Mouse (Mus musculus) liver, adult 2 months (tissue): ENCODE data around the gene Nptn.

Experiments
- CTCF ChIP-seq: fragments of 200-500 bp; IDR thresholded peaks from 2 replicates; pipeline ENCODE4 v1.5.1; 2011; ENCODE audit warnings: low read depth, low read length, control low read depth
- POLR2A ChIP-seq: fragments of 200-500 bp; IDR thresholded peaks from 2 replicates; pipeline ENCODE4 v1.6.1; 2011; ENCODE audit warnings: low read length, control low read depth; ENCODE audit not compliant: insufficient read depth; ENCODE audit errors: extremely low read depth

DNA sequence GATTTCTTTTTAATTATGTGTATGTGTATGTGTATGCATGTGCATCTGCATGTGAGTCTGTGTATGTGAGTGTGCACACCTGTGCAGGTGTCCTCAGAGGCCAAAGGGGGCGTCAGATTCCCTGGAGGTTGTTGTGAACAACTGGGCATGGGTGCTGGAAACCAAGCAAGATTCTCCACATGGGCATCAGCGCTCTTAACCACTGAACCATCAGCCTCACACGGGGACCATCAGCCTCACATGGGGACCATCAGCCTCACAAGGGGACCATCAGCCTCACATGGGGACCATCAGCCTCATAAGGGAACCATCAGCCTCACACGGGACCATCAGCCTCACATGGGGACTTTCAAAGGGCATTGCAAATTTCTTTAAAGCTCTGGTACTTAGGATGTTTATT, 108.7 kb downstream of the Nptn start:
- no peak for TF ChIP-seq CTCF
- no peak for TF ChIP-seq POLR2A
